26 mouse cellular contexts compared by ENCODE assay signal in genomic region chrX:14279312-14279711, GRCm38 (mm10).
"Had no signal": no experiment of that assay in that cellular context is flagged by ENCODE, and none has a peak within 500 bp of the region (broad histone marks: within the 10 kb centered on the region; RNA-seq: fewer than 3 reads in every experiment).

No protein-coding gene starts in this region.

- ATAC-seq: forebrain, embryonic 16.5 days; hindbrain, embryonic 16.5 days; inflammation-experienced regulatory T-cells, adult 6 months; intestine, embryonic 15.5 days; intestine, postnatal 0 days had no signal

- H3K4me1 ChIP-seq: heart, embryonic 10.5 days; heart, embryonic 12.5 days; hindbrain, embryonic 10.5 days; hindbrain, embryonic 12.5 days; intestine, embryonic 15.5 days; limb, embryonic 10.5 days; limb, embryonic 12.5 days; liver, embryonic 13.5 days; liver, embryonic 15.5 days had no signal

- DNase-seq: gastrocnemius, postnatal 10 days; gastrocnemius, postnatal 25 days; heart, adult 18-20 months; heart, postnatal 10 days; heart, postnatal 4 days; kidney, postnatal 10 days; kidney, postnatal 25 days; kidney, postnatal 4 days; liver; liver, embryonic 13.5 days had no signal

- H3K27me3 ChIP-seq: heart, embryonic 12.5 days; hindbrain, embryonic 12.5 days; intestine, embryonic 15.5 days; limb, embryonic 12.5 days; liver, embryonic 13.5 days; liver, embryonic 15.5 days had no signal

- H3K36me3 ChIP-seq: heart, embryonic 10.5 days; heart, embryonic 12.5 days; hindbrain, embryonic 10.5 days; hindbrain, embryonic 12.5 days; intestine, embryonic 15.5 days; limb, embryonic 10.5 days; limb, embryonic 12.5 days; liver, embryonic 13.5 days; liver, embryonic 15.5 days had no signal

- H3K27ac ChIP-seq: heart, embryonic 10.5 days; hindbrain, embryonic 10.5 days; hindbrain, embryonic 12.5 days; hindbrain, embryonic 14.5 days; intestine, embryonic 15.5 days; layer of hippocampus, adult 2 months; left cerebral cortex, adult 2 months; limb, embryonic 10.5 days; limb, embryonic 12.5 days; liver, embryonic 13.5 days; liver, embryonic 15.5 days had no signal

- H3K9me3 ChIP-seq: heart, embryonic 10.5 days; heart, embryonic 12.5 days; hindbrain, embryonic 10.5 days; hindbrain, embryonic 12.5 days; intestine, embryonic 15.5 days; limb, embryonic 10.5 days; limb, embryonic 12.5 days; liver, embryonic 13.5 days; liver, embryonic 15.5 days had no signal

- H3K9ac ChIP-seq: heart, embryonic 12.5 days; hindbrain, embryonic 12.5 days; hindbrain, embryonic 14.5 days; intestine, embryonic 15.5 days; limb, embryonic 12.5 days; liver, embryonic 13.5 days; liver, embryonic 15.5 days had no signal

- H3K4me2 ChIP-seq: heart, embryonic 12.5 days; hindbrain, embryonic 12.5 days; hindbrain, embryonic 14.5 days; intestine, embryonic 15.5 days; limb, embryonic 12.5 days; liver, embryonic 11.5 days; liver, embryonic 13.5 days; liver, embryonic 15.5 days had no signal

- H3K4me3 ChIP-seq: heart, embryonic 10.5 days; heart, embryonic 12.5 days; hindbrain, embryonic 10.5 days; hindbrain, embryonic 12.5 days; intestine, embryonic 15.5 days; layer of hippocampus, adult 2 months; left cerebral cortex, adult 2 months; limb, embryonic 10.5 days; limb, embryonic 12.5 days; liver, embryonic 13.5 days; liver, embryonic 15.5 days had no signal
